Mouse (Mus musculus) small intestine, adult 2 months (tissue): Measurements from ENCODE around the gene Supt5.

Source experiments
- CTCF ChIP-seq: fragments of 200-500 bp; IDR thresholded peaks from 2 replicates; pipeline ENCODE4 v1.5.1; 2012; ENCODE audit warnings: low read depth, mild to moderate bottlenecking, control low read depth, inconsistent platforms, low read length, moderate library complexity, mixed read lengths; ENCODE audit not compliant: insufficient replicate concordance, insufficient read length; ENCODE audit errors: extremely low read depth
- POLR2A ChIP-seq: fragments of 200-500 bp; IDR thresholded peaks from 2 replicates; pipeline ENCODE4 v1.6.1; 2012; ENCODE audit warnings: low read depth, mild to moderate bottlenecking, control low read depth, inconsistent platforms, low read length, moderate library complexity

- TF ChIP-seq CTCF: no peak
- no peak for TF ChIP-seq POLR2A
Measured at GRCm38 (mm10) chr7:28362441-28363060, 24.0 kb upstream of the Supt5 start.
